Mouse (Mus musculus) right cerebral cortex, postnatal 14 days (tissue): ENCODE measurements around the gene Iqca.

ENCODE experiments used
- DNase-seq: peaks from one replicate; pipeline ENCODE4 v3.0.0; 2022

The Iqca gene

DNA sequence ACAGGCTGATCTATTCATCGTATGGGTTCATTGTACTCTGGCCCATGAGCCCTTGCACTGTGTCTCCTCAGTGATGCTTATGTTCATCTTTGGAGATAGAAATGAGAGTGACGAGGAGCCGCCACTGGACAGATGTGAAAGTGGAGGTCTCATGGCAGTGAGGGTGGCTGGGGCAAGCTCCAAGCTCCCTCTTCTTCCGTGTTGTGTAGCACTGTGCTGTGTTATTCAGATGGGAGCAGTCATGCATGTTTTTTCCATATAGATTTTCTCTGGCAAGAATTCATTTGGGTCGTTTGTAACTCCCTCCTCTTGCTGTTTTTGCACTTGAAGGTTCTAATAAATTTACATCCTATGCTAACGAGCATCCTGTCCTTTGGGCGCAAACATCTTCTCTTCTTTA, 21.2 kb downstream of the Iqca start:
- no peak for DNase-seq

GRCm38 (mm10) chr1:90124561-90124960, 28.6 kb downstream of the Iqca start:
- DNase-seq: no peak

GRCm38 (mm10) chr1:90120706-90121105, 32.5 kb downstream of the Iqca start:
- no peak for DNase-seq

GRCm38 (mm10) chr1:90119214-90119613, 34.0 kb downstream of the Iqca start:
- no peak for DNase-seq

DNA sequence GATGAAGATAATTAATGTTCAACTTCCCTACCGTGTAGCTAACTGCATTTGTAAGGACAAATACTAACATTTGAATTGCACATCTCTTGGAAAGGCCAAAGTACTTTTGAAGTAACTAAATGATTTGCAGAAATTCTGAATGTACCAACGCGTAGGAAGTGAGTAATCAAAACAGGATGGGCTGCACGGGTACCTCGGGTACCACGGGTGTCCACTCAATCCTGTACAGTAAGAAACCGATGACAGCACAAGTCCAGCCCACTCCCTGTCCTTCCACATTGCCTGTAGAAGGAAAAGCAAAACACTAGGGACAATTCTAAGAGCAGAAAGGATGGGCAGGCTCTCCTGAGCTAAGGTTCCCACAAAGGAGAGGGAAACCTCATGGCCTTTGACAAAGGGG, 36.0 kb downstream of the Iqca start:
- no peak for DNase-seq

- DNase-seq: no peak
These were observed 38.6 kb downstream of the Iqca start for GRCm38 (mm10) chr1:90114586-90114985.

DNA sequence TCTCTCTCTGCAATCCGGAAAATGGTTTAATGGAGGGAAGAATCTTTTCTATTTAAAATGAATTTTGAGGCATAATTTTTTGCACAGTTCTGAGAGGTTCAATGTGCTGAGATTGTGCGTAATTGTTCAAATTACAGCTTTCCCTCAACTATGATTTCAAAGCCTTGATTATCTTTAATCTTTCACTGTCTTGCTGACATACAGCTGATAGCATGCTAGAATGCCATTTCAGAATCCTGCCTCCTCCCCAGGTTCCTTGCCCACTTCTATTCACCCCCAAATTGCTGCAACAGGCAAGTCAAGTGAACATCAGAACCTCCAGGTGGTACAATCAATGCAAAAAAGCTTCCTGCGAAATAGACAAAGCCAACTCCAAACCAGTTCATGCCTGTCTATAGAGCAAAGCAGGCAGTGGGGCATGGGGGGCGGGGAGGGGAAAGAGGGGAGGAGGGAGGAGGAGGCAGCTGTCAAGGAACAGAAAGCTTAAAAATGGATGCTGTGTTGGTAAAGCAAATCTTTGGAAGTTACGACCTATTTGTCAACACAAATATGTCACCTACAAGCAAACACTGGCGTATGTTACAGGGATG, 39.5 kb downstream of the Iqca start:
- no peak for DNase-seq

DNA sequence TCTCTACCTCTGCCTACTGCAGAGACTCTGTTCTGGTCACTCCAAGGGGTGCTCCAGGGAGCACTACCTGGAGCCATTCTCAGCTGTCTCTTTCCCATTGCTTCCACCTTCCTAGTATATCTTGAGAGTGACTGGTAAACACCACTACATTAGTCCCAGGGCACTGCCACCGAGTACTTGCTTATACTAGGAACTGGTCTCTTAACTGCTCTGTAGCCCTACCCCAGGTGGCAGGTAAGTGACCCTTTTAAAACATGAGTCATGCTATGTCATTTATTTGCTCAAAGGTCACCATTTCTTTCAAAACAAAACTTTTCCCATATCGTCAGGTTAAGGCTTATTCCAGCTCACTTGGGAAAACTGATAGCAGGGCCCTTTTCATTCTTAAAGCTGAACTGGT, 40.5 kb downstream of the Iqca start:
- no peak for DNase-seq

- no peak for DNase-seq
These were observed 41.9 kb downstream of the Iqca start for GRCm38 (mm10) chr1:90111198-90111839.

GRCm38 (mm10) chr1:90103896-90104487, 49.2 kb downstream of the Iqca start:
- DNase-seq: no peak

DNA sequence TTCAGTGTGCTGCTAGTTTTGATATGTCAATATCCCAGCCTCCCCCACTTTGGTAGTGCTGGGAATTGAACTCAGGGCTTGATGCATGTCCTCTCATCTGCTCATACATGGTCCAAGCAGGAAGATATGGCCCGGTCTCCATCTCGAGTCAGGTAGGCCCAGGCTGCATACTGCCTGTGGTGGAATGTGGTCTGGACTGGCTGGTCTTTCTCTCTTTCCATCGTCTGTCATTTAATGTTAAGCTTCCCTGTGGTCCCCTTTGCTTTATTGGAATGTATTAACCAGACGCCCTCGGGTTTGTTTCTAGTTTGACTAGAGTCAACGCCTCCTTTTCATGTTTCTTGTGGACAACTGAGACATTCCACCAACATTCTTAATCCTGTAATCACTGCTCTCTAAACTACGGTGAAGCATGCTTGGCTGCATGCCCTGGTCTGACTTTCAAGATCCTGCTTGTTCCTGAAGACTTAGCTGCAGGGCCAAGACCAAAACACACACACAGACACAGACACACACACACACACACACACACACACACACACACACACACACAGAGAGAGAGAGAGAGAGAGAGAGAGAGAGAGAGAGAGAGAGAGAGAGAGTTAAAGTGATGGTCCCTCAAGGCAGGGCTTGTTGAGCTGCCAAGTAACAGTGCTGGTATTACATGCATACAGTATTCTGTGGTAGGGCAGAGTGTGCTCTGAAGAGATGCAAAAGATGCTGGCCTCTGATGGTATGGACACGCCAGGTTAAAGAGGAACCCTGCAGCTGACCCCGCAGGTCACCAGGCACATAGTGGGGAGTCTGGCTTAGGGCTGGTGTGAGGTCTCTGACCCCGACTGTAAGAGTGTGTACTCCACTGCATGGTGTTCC, 52.6 kb downstream of the Iqca start:
- no peak for DNase-seq

DNA sequence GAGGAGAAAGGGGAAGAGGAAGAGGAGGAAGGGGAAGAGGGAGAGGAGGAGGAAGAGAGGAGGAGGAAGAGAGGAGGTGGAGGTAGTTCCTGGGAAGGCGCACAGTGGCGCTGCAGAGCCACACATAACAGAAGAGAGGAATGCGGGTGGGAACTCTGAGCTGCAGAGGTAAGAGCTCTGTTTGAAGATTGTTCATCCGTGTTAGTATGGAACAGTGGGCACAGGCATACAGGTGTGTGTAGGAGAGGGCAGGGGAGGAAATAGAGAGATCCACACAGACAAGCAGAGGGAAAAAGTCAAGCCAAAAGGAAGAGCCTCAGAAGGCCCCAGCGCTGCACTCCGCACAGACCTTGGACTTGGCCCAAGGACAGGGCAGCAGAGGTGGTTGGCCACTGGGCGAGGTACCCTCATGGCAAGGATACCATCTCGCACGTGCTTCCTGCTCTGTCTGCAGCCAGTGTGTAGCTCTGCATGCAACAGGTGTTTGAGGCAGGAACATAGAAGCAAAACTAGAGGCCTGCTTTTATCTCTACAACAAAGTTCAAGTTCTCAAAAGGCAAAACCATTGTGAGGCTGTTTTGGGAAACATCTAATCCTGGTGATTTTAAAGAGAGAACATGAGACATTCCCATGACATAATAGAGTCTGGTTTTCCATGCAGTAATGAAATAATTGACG, 60.2 kb downstream of the Iqca start:
- no peak for DNase-seq

GRCm38 (mm10) chr1:90088192-90088990, 64.8 kb downstream of the Iqca start:
- no peak for DNase-seq

- DNase-seq: no peak
These were observed 66.7 kb downstream of the Iqca start for GRCm38 (mm10) chr1:90086461-90086860.

GRCm38 (mm10) chr1:90085526-90086157, 67.6 kb downstream of the Iqca start:
- DNase-seq: no peak

DNA sequence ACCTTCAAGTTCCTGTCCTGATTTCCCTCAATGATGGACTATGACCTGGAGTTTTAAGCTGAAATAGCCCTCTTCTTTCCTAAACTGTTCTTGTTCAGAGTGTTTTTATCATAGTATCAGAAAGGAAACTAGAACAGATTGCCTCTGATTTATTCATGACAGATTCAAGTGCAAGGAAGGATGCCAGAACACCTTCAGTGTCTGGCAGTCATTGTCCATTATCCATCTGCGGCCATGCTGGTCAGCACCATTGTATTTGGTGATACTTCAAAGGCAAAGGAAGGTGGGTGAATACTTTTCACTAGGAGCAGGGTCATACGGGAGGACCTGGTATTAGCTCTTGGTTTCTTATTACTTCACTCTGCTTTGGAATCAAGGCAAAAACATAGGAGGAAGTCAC, 76.9 kb downstream of the Iqca start:
- no peak for DNase-seq

- no peak for DNase-seq
These were observed 78.4 kb downstream of the Iqca start for GRCm38 (mm10) chr1:90074779-90075178.

DNA sequence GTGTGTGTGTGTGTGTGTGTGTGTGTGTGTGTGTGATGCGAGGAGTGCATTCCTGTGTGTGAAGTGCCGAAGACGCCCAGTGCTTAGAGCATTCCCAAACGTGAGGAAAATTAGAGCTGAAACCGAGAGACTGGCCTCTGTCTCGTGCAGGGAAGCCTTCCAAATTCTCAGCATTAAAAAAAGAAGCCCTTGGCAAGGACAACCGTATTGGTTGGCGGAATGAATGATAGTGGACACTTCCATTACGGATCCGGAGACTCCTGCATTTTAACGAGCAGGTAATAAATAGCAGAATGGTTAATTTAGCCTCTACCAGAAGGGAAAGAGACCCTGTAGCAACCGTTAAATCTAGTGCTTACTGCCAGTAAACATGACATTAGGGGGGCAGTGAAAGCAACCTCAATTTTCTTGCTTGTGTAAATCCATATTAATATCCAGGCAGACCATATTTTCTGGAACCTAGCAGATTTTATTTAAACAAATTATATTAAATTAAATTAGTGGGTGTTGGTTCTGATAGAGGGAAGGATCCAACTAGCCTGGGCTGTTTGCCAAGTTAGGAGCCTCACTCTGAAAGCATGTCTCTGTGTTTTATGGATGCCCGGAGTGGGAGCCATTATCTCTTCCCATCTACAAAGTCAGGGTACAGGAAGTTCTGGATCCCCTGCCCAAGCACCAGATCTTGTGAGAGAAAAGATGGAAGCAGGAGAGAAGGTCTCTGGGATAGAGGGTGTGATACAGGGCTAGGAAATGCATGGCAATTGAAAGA, 81.2 kb downstream of the Iqca start:
- no peak for DNase-seq

GRCm38 (mm10) chr1:90060599-90060998, 92.6 kb downstream of the Iqca start:
- DNase-seq: peak; percentile 60

- no peak for DNase-seq
These were observed 93.1 kb downstream of the Iqca start for GRCm38 (mm10) chr1:90060054-90060453.

GRCm38 (mm10) chr1:90054991-90055390, 98.2 kb downstream of the Iqca start:
- DNase-seq: no peak
